Mouse (Mus musculus) G1E (cell line): ENCODE data around the gene Pde4dip.

Source experiments
- CTCF ChIP-seq: IDR thresholded peaks from 2 replicates; pipeline ENCODE4 v1.5.1; 2012; ENCODE audit warnings: low read depth, low read length, inconsistent platforms, mixed read lengths
- GATA1 ChIP-seq: IDR thresholded peaks from 2 replicates; pipeline ENCODE4 v1.6.1; 2012; ENCODE audit warnings: borderline replicate concordance, low read length, inconsistent platforms, mixed read lengths
- POLR2AphosphoS5 ChIP-seq: IDR thresholded peaks from 2 replicates; pipeline ENCODE4 v1.6.1; 2012; ENCODE audit warnings: low read depth, low read length, inconsistent platforms; ENCODE audit not compliant: insufficient replicate concordance
- TAL1 ChIP-seq: conservative IDR thresholded peaks from 2 replicates; pipeline ENCODE4 v1.6.1; 2012; ENCODE audit warnings: low read depth, low read length, inconsistent platforms, mixed read lengths

DNA sequence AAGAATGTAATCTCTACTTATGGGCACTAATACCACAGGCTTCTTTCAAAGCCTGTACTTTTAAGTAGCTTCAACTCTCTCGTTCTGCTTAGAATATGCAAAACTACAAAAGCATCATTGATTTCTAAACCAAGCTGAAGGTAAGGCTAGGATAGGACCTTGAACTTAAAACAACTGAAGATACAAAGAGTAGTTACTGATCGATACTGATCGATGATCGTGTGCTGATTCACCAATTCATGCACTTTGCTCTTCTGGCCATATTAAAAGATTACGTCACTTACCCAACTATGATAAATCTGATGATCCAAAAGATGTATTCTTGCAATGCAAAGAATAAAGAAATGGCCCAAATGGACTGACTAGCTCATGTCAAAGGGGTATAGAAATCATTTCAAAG lies 234.7 kb downstream of the Pde4dip start:
- TF ChIP-seq CTCF (no peak), POLR2AphosphoS5 (no peak), TAL1 (no peak), GATA1 (no peak)
